Mouse (Mus musculus): Measurements from ENCODE around the gene Cyth1. TPM values are rescaled to one million over a fixed set of nuclear protein-coding genes. Genes with fewer than 3 reads are reported as not detected.

Cyth1 gene
- total RNA-seq, 2 experiments from 2014 or later = 48.9 to 53.8 TPM

DNA sequence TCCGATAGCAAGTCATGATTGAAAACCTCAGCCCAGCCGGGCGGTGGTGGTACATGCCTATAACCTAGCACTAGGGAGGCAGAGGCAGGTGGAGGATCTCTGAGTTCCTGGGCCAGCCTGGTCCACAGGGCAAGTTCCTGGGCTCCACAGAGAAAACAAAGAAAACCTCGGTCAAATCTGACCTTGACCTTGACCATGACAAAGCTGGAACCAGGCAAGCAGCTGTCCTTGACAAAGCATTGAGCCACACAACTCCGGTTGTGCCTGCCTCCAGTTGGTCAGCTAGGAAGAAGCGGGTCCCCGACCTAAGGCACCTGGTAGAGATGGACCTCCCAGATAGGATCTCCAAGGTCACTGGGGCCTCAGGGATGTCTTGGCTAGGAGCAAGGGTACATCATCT, 8.0 kb upstream of the Cyth1 start:
- intact Hi-C loops (cut with DNase I) = no loop called here
- DNase-seq (ENCODE audit: low spot score) = no peak

DNA sequence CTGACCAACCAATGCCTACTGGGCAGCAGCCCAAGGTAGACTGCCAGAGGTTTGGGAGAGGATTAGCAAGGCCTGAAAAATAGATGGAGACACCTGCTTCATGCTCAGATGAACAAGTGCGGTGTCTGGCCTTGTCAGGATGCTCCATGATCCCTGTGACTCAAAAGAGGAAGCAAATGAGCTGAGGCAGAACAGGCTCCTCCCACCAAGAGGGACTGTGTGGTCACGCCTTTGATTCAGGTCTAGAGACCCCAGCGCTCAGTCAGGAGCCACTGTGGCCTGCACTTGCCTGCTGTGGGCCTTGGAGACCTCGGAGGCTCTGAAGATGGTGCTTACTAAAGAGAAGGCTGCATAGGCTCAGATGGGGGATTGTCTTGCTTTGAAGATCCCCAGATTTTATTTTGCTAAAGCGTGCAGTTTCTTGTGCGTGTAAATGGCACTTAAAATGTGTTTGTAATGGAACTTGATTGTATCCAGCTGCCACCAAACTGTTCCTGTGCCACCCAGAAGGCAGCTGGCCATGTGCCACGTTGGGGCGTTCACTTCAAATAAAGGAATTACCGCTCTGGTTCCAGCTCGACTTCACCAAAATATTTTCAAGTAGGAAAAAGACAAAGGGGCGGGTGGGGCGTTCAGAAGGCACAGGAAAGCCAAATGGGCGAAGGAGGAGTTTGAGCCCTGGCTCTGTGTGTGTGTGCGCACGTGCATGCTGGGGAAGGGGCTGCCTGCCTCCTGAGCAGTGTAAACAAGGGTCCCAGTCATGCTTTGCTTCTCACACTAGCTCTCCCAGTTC, 6.0 kb upstream of the Cyth1 start:
- intact Hi-C loops (cut with DNase I) = no loop called here
- DNase-seq (ENCODE audit: low spot score) = peak; percentile 60

DNA sequence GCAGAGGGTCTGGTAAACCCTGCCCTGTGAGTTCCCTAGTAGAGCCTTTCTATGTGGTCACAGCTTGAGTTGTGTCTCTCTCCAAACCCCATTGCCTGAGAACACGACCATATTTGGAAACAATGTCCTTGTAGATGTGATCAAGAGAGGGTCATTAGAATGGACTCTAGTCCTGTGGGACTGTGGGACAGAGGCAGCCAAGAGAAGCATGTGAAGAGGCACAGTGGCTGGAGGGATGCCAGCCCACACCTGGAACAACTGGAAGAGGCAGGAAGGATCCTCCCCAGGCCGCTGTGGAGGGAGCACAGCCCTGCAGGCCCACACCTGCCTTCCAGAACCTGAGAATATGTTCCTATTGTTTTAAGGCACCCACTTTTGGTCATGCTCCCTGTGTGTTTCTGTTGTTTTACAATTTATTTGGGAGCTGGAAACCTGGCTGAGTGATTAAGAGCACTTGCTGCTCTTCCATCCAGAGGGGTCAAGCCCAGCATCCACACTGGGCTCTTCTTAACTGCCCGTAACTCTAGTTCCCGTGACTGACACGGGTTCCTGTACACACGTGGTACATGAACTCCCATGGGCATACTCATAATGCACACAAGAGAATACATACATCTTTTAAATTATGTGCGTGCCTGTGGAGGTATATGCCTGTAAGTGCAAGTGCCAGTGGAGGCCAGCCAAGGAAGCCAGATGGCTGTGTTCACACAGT, 5.2 kb upstream of the Cyth1 start:
- intact Hi-C loops (cut with DNase I) = no loop called here
- DNase-seq (ENCODE audit: low spot score) = no peak

DNA sequence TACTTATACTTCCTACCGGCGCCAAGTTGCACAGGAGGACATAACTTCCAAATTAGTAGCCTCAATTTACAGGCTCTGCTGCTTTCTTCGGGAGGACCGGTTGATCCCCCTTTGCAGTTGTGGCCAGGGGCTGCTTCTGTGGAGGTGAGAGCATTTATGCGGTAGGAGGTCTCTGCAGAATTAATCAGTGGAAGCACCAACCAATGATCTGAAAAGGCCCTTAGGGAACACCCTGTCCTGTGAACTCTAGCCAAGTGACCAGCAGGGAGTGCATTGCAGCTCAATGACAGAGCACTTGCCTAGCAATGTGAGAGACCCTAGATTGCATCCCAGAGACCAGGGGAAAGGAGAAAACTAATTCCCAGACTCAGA, 606 bp upstream of the Cyth1 start:
- DNase-seq (ENCODE audit: low spot score) = no peak
- intact Hi-C loops (cut with DNase I) = no loop called here

DNA sequence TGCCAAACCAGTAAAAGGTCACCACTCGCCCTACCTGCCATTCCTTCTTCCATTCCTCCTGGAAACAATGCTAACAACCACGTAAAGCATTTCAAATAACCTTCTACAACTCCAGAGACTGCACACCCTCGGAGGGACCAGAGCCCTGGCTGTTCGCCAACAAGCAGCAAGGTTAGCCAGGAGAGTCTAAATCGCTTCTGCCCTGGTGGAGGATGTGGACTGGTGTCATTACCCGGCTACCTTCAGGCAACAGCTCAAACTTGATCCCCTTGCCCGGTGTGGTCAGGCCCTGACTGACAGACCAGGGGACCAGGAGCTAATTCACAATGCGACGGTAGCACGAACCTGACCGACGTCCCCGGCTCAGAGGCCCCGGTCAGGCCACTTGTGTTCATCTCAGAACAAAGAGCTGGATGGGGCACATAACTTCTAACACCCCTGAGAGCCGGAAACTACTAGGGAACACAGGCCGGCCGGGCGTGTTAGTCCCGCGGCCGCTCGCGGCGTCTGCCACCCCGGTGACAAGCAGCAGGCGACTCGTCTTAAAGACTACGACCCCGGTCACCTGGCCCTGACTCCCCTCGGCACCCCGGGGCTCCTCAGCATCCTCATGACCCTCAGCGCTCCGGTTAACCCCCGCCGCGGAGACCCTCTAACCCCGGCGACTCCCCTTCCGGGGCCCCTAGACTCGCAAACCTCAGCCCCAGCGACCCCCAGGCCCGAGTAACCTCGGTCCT, 865 bp downstream of the Cyth1 start:
- DNase-seq (ENCODE audit: low spot score) = peak; percentile 25
- intact Hi-C loops (cut with DNase I) = no loop called here

DNA sequence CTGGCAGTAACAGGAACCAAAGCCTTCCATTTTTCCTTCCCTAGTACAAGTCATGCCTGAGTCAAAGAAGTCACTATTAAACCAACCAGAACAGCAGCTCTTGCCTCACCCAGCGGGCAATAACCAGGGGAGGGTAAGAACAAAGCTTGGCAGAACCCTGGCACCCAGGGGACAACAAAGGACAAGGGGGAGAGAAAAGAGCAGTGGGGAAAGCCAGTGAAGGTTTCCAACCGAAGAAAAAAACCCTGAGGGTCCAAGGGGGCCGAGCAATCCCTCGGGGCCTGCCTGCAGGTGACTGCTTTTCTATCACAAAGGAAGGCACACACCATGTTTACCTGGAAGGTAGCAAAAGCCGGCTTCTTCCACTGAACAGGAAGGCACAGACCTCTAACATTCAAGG, 1.7 kb downstream of the Cyth1 start:
- intact Hi-C loops (cut with DNase I) = no loop called here
- DNase-seq (ENCODE audit: low spot score) = no peak

DNA sequence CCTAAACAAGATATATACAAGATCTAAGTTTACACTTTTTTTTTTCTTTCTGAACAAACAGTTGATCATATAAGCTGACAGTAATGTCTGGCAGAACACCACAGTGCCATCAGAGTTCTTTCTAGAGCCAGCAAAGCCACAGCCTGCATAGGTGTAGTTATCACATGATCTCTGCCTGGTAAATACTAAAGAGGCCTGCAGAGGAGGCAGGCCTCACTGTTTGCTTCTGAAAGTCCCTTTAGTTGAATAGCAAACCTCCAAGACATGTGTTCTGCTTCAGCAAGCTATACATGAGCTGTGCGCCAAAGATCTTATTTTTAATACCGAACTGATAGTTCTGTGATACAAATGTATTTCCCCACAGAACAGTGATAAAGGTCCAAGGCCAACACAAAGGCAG, 3.3 kb downstream of the Cyth1 start:
- intact Hi-C loops (cut with DNase I) = no loop called here
- DNase-seq (ENCODE audit: low spot score) = no peak

DNA sequence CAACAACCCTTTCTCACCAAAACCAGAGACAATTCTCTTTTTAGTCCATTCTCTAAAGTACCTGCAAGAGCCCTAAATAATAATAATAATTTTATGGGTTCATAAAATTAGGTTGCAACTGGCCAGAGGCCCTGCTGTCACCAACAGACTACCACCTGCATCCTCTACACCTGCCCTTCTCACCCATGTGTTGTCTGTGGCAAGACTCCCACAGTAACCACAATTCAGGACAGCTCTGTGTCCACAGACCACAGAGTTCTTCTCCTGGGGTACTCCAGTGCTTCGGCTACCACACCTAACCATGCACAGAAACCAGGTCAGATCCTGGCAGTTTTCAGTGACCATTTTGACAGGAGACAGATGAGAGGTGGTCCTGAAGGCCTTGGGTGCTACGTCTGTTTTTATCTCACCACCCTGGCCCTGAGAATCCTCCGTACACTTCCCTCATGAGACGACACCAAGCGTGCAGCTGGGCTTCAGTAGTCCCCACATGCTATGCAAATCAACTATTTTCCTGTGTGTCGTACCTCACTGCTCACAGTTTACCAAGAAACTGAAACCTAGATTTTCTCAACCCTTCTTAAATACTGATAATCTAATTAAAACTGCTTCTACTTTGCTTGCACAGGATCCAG, 4.6 kb downstream of the Cyth1 start:
- intact Hi-C loops (cut with DNase I) = no loop called here
- no peak for DNase-seq (ENCODE audit: low spot score)

DNA sequence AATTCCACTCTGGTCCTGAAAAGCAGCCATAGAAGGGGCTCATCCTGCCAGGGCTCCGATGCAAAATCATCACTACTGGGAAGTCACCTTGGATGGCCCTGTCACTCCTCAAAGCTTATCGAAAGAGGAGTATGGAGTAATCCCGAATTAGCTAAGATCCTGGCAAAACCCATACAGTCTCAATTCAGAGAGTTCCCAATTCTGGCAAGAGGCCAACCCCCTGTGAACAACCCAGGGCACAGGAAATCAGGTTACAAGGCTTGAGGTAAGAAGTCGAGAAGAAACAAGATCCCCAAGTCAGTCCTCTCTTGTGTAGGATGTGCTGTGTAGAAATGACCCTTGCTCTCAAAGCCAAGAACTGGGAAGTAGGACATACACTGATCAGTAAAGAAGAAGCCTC, 5.9 kb downstream of the Cyth1 start:
- intact Hi-C loops (cut with DNase I) = no loop called here
- no peak for DNase-seq (ENCODE audit: low spot score)

DNA sequence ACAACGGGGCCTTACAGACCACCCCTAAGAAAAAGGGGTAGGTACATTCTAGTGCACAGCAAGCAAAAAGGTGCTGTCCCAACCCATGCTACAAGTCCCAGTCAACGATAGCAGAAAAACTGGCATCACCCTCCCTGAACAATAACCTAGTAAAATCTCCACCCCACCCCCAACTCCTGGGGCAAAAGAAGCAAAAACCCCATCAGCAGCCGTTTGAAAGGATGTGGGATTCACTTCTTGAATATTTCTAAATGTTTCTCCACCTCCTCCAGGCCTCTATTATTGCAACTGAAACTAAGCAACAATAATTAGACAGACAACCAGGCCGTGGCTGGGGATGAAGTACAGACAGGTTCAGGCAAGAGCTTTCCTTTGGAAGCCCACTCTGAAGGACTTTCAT, 8.0 kb downstream of the Cyth1 start:
- DNase-seq (ENCODE audit: low spot score) = no peak
- intact Hi-C loops (cut with DNase I) = no loop called here

DNA sequence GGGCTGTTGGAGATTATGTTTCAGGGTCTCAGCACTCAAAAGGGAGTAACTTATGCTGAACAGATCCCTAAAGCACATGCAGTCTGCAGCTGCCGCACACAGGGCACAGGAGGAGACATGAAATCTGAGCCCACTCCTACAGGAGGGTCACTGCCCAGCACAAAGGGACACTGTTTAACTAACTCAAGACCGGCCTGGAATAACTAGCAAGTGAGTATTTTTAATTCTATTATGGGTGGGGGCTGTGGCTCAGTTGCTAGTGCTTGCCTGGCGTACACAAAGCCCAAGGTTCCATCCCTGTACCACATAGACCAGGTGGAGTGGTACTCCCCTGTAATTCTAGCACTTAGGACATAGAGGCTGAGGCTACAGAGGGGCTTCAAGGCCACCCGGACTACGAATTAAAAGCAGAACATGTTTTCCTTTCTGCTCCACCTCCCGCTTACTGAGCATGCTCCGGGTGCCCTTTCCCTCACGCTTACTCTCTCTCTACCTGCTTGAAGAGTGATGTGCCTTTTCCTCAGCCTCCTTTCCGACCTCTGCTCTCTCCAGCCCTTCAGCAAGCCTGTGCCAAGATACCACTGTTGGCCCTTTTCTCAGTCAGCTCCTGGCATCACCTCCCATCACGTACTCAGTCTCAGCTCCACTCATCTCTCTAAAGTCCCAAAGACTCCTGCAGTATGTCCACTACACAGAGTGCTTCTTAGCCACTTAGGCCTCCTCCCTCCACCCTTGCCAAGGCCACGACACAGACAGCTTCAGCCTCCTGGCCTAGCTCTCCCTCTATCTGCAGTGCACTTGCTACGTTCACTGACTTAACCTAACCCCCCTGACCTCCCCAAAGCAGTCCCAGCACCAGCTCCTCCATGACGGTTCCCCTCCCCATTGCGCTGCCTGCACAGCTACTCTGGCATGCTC, 8.9 kb downstream of the Cyth1 start:
- intact Hi-C loops (cut with DNase I) = no loop called here

DNA sequence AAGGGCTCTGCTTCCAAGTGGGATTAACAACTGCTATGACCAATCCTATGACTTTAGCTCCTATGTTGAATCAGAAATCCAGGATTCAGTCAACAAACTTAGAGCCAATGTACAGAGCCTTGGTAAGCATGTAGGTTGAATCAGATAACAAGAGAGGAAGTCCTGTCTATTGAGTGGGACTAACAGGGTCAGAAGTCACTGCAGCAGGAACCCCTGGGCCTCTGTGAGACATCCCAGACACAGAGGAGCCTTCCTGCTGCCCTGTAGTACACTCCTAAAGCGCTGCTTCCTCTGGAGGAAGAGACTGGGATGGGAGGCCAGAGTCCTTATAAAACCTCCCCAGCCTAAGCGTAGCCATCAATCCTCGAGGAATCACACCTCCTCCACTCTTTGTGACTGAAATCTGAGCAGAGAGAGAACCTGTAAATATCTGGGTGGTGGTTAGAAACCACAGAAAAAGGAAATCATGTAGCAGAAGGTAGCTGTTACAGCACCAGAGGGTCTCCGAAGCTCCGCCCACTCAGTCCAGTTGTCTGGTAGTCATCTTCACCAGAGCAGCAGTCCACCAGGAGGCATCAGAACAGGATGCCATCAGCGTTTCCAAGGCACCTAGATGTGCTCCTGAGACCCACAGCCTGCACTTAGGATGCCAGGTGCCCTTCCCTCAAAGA, 11.7 kb downstream of the Cyth1 start:
- intact Hi-C loops (cut with DNase I) = no loop called here
- peak; percentile 26 for DNase-seq (ENCODE audit: low spot score)

More for the DNA sequence above, 8.9 kb downstream of the Cyth1 start:
- no peak for DNase-seq (ENCODE audit: low spot score)

DNA sequence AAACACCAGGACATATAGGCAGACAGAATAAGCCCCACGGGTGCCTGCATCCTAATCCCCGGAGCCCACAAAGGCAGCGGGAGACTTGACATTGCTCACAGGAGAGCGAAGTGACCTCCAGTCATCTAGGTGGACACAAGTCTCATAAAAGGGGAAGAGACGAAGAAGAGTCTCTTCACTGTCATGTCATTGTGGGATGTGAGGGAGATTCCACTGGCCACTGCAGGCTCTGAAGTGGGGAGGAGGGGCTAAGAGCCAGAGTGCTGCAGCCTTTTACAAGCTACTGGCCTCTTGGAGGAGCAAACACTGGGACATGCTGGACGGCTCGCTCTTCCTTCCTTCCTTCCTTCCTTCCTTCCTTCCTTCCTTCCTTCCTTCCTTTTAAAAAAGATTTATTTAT, 13.5 kb downstream of the Cyth1 start:
- intact Hi-C loops (cut with DNase I) = no loop called here
- DNase-seq (ENCODE audit: low spot score) = no peak

DNA sequence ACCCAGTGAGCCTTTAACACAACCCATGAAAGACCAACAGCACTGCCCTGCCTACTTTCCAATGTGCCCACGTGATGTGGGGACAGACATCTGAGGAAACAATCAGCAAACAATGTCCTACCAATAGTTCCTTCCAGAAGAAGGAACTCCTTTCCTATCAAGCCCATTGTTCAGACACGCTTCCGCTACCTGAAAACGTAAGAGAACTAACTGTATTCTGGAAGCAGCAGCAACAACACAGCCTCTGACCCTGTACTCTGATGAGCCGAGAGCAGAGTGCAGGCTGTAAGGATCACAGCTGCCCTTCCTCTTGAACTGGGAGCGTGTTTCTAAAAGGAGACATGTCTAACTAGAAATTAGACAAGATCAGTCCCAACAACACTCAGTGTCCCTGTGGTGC, 13.9 kb downstream of the Cyth1 start:
- peak; percentile 49 for DNase-seq (ENCODE audit: low spot score)
- intact Hi-C loops (cut with DNase I) = no loop called here

DNA sequence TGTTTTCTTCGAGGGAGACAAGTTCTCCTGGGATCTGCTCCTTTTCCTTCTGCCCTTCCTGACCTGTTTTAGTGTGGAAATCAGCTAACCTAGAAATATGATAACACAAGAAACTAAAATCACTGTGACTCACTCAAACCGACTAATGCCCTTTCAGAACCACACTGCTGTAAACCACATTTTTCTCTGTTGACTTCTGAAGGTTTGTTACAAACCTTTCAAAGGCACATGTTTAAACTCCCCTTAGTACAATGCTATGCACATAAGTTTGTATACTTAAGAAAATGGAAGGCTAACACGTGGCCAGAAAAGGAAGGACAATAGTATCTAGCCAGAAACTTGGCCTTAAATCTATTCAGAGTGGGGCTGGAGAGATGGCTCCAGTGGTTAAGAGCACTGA, 14.5 kb downstream of the Cyth1 start:
- intact Hi-C loops (cut with DNase I) = no loop called here
- DNase-seq (ENCODE audit: low spot score) = no peak

DNA sequence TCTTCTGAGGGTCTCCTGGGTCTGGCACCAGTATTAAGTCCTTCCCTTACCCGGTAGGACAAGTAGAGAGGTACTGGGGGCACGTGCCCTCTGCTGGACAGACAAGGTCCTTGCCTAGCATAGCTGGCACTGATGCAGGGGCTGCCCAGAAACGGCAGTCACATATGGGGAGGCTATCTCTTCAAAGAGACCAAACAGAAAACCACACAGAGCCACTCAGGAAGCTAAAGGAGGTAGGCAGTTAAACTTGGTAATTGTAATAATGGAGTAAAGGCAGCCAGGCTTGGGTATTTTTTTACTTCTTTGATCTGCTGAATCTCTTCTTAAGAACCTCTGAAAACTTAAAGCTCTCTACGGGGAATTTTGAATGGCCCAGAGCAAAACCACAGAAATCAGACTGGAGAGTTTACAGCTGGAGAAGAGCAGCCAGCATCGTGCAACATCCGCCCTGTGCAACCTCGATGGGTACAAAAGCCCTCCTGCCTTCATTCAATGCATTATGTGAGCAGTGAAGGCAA, 16.0 kb downstream of the Cyth1 start:
- no peak for DNase-seq (ENCODE audit: low spot score)
- intact Hi-C loops (cut with DNase I) = no loop called here

DNA sequence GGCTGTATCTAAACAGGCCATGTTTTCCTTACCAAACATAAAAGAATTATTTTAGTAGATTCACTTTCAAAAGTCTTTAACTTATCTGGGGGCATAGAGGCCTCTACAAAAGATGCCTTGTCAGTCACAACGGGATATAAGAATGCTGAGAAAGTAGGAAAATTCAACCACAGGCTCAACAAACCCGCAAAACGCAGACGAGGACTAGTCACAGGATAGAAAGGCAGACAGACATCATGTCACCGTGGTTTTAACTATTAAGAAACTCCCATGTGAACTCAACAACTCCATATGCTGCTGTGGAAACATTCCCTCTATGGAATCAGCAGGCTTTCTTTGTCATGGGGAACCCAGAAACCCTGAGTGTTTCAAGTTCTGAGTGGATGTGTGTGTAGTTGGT, 18.5 kb downstream of the Cyth1 start:
- intact Hi-C loops (cut with DNase I) = no loop called here
- no peak for DNase-seq (ENCODE audit: low spot score)

DNA sequence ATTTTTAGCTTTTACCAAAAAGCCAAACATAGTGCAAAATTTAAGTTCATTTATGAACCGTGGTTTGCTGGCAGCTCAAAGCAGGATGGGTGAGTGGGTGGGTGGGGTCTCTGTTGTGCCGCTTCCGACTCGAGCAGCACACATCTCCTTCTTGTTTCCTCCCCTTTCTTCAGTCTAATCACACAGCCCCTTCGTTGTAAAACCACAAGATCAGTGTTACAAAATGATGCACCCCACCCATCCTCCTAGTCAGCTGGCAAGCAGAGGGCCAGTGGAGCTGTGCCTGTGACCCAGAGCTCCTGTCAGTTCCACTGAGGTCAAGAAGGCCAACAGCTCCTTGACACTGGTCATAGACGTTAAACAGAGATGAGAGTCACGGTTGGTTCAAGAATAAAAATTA, 20.7 kb downstream of the Cyth1 start:
- no peak for DNase-seq (ENCODE audit: low spot score)
- intact Hi-C loops (cut with DNase I) = no loop called here

DNA sequence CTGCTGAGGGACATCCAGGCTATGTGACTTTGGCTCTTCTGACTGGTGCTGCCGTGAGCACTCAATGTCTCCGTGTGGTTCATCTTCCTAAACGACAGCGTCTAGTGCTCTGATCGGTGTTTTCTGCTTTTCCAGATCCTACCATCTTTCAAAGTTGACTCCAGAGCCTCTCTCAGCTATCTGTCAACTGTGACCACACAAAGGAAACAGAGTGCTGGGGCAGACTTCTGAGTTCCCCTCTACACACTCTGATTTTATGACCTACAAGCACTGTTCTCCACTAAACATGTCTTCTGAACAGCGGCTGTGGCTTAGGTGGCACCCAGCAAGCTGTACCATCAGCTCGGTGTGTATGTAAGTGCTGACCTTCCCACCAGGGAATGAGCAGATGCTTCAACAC, 21.5 kb downstream of the Cyth1 start:
- intact Hi-C loops (cut with DNase I) = no loop called here
- no peak for DNase-seq (ENCODE audit: low spot score)

Data from heart, postnatal 25 days (tissue).